Mouse (Mus musculus) activated CD4-positive, CD25-positive, alpha-beta regulatory T cell, adult 9 weeks (primary cell): ENCODE results near the gene Snip1. TPM values are rescaled to one million over a fixed set of nuclear protein-coding genes. Genes with fewer than 3 reads are reported as not detected.

ENCODE experiments used
- polyA plus RNA-seq: library from polyadenylated mRNA; unstranded; fragments of 100-300 nt; shearing (Covaris generic); gene quantifications from one replicate; pipeline ENCODE4 v1.2.1, GENCODE M21; 2017

Gene Snip1
- polyA plus RNA-seq = 13.9 TPM

DNA sequence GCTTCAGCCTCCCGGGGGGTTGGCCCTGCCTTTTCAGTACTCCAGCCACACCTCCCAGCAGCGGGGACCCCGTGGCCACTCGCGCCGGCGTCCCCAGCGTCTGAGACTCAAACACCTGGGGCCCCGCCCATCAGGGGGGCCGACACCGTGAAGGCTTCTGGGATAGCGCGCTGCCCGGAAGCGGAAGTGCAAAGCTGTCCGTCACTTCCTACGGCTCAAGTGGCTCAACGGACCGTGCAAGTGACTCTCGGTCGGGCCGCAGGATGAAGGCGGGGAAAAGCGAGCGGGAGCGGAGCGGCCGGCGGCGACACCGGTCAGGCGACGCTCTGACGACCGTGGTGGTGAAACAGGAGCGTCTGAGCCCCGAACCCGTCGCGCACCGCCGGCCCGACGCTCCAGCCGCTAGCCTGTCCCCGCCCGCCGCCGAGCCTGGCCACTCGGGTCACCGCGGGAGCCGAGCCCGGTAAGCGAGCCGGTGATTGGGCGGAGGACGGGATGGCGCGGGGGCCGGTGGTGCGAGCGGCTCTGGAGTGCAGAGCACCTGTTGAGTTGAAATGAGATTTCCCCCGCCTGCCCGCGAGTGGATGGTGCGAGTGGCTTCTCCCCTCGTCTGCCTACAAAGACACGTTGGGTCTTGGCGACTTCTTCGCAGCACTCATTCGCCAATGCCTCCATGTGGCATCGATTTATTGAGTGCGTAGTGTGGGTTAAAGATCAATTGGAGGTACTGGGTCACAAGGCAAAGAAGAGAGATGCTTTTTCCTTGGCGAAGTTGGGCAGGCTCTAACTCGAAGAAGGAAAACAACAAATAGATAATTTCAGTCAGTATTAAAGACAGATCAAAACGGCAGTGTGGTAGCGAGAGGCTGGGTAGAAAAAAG lies at the start of gene Snip1:
Gene Snip1, plus strand, starts transcription at position 183 of the 881 bp plus-strand sequence.

DNA sequence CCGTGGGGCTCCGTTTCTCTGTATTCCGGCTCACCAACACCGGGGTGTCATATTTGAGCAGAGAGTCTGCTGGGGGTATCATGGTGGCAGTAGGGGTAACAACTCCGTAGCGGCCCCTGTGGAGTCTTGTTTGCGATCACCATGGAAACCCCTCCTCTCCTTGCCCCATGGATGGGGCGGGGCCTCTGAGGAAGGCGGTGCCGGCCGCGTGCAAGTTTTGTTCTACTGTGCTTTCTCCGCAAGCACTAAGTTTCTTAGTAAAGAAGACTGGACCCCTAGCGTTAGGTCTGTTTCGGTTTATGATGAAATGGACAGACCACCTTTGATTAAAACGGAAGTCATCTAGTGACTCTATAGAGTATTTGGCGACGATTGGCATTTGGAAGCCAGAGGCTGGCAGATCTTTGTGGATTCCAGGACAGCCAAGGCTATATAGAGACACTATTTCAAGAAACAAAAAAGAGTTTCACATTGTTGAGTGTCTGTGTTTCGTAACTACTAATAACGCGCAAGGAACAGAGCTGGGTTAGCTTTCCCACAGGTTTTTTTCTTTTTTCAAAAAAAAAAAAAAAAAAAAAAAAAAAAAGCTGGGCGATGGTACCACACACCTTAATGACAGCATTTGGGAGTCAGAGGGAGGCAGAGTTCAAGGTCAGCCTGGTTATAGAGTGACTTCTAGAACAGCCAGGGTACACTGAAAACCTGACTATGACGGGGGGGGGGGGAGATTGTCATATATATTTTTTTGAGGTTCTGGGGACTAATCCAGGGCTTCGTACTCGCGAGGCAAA lies 760 bp upstream of the Snip1 start, which contains the start of gene Dnali1:
Gene Dnali1, minus strand, starts transcription at position 187 of the 791 bp plus-strand sequence.

DNA sequence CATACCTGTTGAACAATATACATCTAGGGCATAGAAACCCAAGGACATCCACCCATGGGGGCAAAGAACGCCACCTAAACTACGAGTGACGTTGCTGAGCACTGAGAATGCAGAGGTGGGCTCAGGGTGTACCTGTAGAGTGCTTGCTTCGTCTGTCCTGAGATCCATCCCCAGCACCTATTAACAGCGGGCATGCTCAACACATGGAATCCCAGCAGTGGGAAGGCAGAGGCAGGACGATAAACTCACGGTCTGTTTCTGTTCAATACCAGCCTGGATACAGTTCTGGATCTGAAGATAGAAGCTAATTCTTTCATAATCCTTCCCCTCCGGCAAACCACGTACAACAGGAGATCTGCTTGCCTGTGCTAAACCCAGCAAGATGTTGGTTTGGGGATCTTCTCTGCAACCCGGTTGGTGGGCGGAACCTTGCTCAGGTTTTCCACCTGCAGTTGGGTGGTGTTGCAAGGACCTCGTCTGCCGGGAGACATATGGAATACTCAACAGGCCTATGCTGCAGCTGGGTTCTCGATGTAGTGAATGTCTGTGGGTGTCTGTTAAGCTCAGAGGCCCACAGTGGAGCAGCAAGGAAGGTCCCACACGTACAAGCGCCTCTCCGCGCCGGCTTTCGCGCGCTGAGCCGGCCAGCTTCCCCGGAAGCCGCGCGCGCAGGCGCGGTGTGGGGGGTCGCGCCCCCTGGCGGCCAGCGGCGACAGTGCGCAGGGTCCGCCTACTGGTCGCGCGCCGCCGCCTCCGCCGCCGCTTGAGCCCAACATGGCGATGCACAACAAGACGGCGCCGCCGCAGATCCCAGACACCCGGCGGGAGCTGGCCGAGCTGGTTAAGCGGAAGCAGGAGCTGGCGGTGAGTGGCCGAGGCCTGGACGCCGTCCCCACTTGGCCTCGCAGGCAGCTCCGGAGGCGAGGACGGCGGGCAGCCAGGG lies 18.2 kb downstream of the Snip1 start, which contains the start of gene Meaf6:
Gene Meaf6, plus strand, starts transcription at position 732 of the 943 bp plus-strand sequence.

Other genes starting within 250 kb of the Snip1 start
- 2.5 TPM for gene Yrdc, start 216.0 kb upstream of the Snip1 start, polyA plus RNA-seq
- gene 1110065P20Rik, start 215.5 kb upstream of the Snip1 start, polyA plus RNA-seq = 6.1 TPM
- 0.20 TPM for gene Maneal, start 204.5 kb upstream of the Snip1 start, polyA plus RNA-seq
- not detected for gene Epha10, start 185.8 kb upstream of the Snip1 start, polyA plus RNA-seq
- gene 9930104L06Rik, start 129.6 kb upstream of the Snip1 start, polyA plus RNA-seq = 12.8 TPM
- 16.6 TPM for gene Cdca8, start 127.4 kb upstream of the Snip1 start, polyA plus RNA-seq
- not detected for gene Rspo1, start 80.2 kb upstream of the Snip1 start, polyA plus RNA-seq
- 94.5 TPM for gene Gnl2, start 50.1 kb upstream of the Snip1 start, polyA plus RNA-seq
- gene Dnali1, start 969 bp upstream of the Snip1 start, polyA plus RNA-seq = not detected
- gene Meaf6, start 18.5 kb downstream of the Snip1 start, polyA plus RNA-seq = 66.8 TPM
- 28.8 TPM for gene Zc3h12a, start 61.2 kb downstream of the Snip1 start, polyA plus RNA-seq